Mouse (Mus musculus) neural tube, embryonic 14.5 days (tissue): ENCODE results near the gene Akap13. TPM values are rescaled to one million over a fixed set of nuclear protein-coding genes. Genes with fewer than 3 reads are reported as not detected.

Experiments
- ATAC-seq: fragments of 200-750 bp; cut with Nextera tagmentation; 2 replicates; pipeline ENCODE4 v1.8.0; 2017; ENCODE audit warnings: low read depth, mild to moderate bottlenecking, moderate TSS enrichment, moderate library complexity
- H3K27ac ChIP-seq: fragments of 300-500 bp; sonication (generic); 2 replicates; pipeline ENCODE4 v1.5.1; 2014; ENCODE audit warnings: low read depth, mild to moderate bottlenecking, control low read depth, low read length, moderate library complexity, mixed read lengths
- H3K27me3 ChIP-seq: fragments of 300-500 bp; sonication (generic); 2 replicates; pipeline ENCODE4 v1.6.1; 2014; ENCODE audit warnings: low read length; ENCODE audit not compliant: control insufficient read depth, insufficient read depth
- H3K36me3 ChIP-seq: fragments of 300-500 bp; sonication (generic); 2 replicates; pipeline ENCODE4 v1.6.1; 2014; ENCODE audit warnings: low read length, mixed read lengths; ENCODE audit not compliant: control insufficient read depth, insufficient read depth
- H3K4me1 ChIP-seq: fragments of 300-500 bp; sonication (generic); 2 replicates; pipeline ENCODE4 v1.6.1; 2014; ENCODE audit warnings: low read length; ENCODE audit not compliant: control insufficient read depth, insufficient read depth
- H3K4me2 ChIP-seq: fragments of 300-500 bp; sonication (generic); 2 replicates; pipeline ENCODE4 v1.6.1; 2014; ENCODE audit warnings: mild to moderate bottlenecking, low read depth, low read length, control low read depth
- H3K4me3 ChIP-seq: fragments of 300-500 bp; sonication (generic); 2 replicates; pipeline ENCODE4 v1.5.1; 2014; ENCODE audit warnings: low read depth, low read length, control low read depth, mixed read lengths
- H3K9ac ChIP-seq: fragments of 300-500 bp; sonication (generic); replicated peaks from 2 replicates; pipeline ENCODE4 v1.6.1; 2014; ENCODE audit warnings: low read depth, mild to moderate bottlenecking, control low read depth, low read length, mixed read lengths
- H3K9me3 ChIP-seq: fragments of 300-500 bp; sonication (generic); 2 replicates; pipeline ENCODE4 v1.6.1; 2016; ENCODE audit warnings: low read length; ENCODE audit not compliant: control insufficient read depth
- WGBS: fragments of 180-500 bp; shearing (Covaris S2); extraction: QIAGEN DNeasy Blood & Tissue Kit; methylation state at CpG from one replicate; pipeline ENCODE4 v1.1.7; 2014; 5-methylcytosine and 5-hydroxymethylcytosine counted together
- polyA plus RNA-seq: library from polyadenylated mRNA; unstranded; fragments of >200 nt; fragmentation: Nextera tagmentation; extraction: Ambion mirVana; gene quantifications from 2 replicates; pipeline ENCODE4 v1.2.1, GENCODE M21; 2014

Gene Akap13
- polyA plus RNA-seq, 1 experiment from 2014 or later: 19.8 TPM

- 93% methylated on average over 3 of the region's 3 CpGs for WGBS
- no peak for ATAC-seq
- no peaks in the 10 kb centered on the region for H3K4me1 ChIP-seq
- no peak overlapping the region for H3K4me2 ChIP-seq
- no peaks in the 10 kb centered on the region for H3K27me3 ChIP-seq
- H3K36me3 ChIP-seq: 0 out of 2 replicates have a peak, but pooled peaks cover 6% of the 10 kb centered on the region
- no peaks in the 10 kb centered on the region for H3K9me3 ChIP-seq
- H3K4me3 ChIP-seq: no peak overlapping the region
- H3K27ac ChIP-seq: no peak overlapping the region
- no peak overlapping the region for H3K9ac ChIP-seq
Measured at GRCm38 (mm10) chr7:75702368-75702767, 247.0 kb downstream of the Akap13 start.

- 91% methylated on average over 3 of the region's 3 CpGs for WGBS
- no peak overlapping the region for H3K27ac ChIP-seq
- no peak for ATAC-seq
- H3K4me1 ChIP-seq: no peaks in the 10 kb centered on the region
- 0 out of 2 replicates have a peak, but pooled peaks cover 3% of the 10 kb centered on the region for H3K36me3 ChIP-seq
- no peak overlapping the region for H3K4me2 ChIP-seq
- H3K9me3 ChIP-seq: no peaks in the 10 kb centered on the region
- no peak overlapping the region for H3K9ac ChIP-seq
- no peak overlapping the region for H3K4me3 ChIP-seq
- H3K27me3 ChIP-seq: no peaks in the 10 kb centered on the region
Measured at GRCm38 (mm10) chr7:75702966-75703645, 247.8 kb downstream of the Akap13 start.

GRCm38 (mm10) chr7:75704862-75705261, 249.5 kb downstream of the Akap13 start:
- no peak overlapping the region for H3K27ac ChIP-seq
- H3K36me3 ChIP-seq: 0 out of 2 replicates have a peak, but pooled peaks cover 3% of the 10 kb centered on the region
- no peak overlapping the region for H3K9ac ChIP-seq
- H3K9me3 ChIP-seq: no peaks in the 10 kb centered on the region
- H3K27me3 ChIP-seq: no peaks in the 10 kb centered on the region
- H3K4me2 ChIP-seq: no peak overlapping the region
- H3K4me3 ChIP-seq: no peak overlapping the region
- 87% methylated on average over 6 of the region's 6 CpGs for WGBS
- no peaks in the 10 kb centered on the region for H3K4me1 ChIP-seq
- no peak for ATAC-seq

DNA sequence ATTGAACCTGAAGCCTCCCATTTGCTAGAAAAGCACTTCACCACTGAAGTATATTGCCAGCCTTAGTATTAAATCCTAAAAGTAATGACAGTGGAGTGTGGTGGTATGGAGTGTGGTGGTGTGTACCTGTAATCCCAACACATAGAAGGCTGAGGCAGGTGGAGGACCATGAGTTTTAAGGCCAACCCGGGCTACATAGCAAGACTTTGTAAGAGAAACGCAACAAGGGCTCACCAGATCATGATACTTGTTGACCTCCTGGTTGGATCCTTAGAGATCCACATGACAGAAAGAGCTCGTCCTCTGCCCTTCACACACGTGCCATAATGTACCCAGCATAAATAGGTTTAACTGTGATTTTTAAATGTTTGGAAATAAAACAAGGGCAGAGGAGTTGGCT, 254.6 kb downstream of the Akap13 start:
- Histone ChIP-seq H3K36me3 (0 out of 2 replicates have a peak, but pooled peaks cover 3% of the 10 kb centered on the region), H3K9ac (no peak overlapping the region), H3K9me3 (no peaks in the 10 kb centered on the region), H3K4me3 (no peak overlapping the region), H3K27ac (no peak overlapping the region), H3K4me2 (no peak overlapping the region), H3K27me3 (no peaks in the 10 kb centered on the region), H3K4me1 (no peaks in the 10 kb centered on the region)
- 95% methylated on average over 4 of the region's 4 CpGs for WGBS
- ATAC-seq: no peak

GRCm38 (mm10) chr7:75710920-75711319, 255.6 kb downstream of the Akap13 start:
- WGBS: 90% methylated on average over 6 of the region's 6 CpGs
- Histone ChIP-seq H3K4me2 (no peak overlapping the region), H3K4me3 (no peak overlapping the region)

DNA sequence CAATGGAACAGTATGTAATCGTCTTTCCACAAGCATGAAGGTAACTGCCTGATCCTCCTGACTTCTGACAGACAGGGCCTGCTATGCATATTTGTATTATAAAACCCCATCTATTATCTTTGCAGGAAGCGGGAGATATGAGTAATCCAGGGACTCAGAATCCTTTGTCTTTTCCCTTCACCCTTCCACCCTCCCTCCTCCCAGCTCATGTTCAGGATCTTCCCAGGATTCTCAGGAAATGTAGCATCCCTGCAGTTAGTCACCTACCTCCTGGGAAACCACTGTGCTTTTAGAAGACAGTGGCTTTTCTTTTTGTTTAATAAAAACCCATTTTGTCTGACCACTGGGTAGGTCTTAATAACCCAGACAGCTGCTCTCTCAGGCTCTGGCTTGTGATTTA, 256.1 kb downstream of the Akap13 start:
- 82% methylated on average over 2 of the region's 2 CpGs for WGBS
- H3K36me3 ChIP-seq: no peaks in the 10 kb centered on the region
- H3K9ac ChIP-seq: no peak overlapping the region
- no peak overlapping the region for H3K4me2 ChIP-seq
- no peak for ATAC-seq
- H3K9me3 ChIP-seq: no peaks in the 10 kb centered on the region
- H3K27ac ChIP-seq: no peak overlapping the region
- H3K27me3 ChIP-seq: no peaks in the 10 kb centered on the region
- no peaks in the 10 kb centered on the region for H3K4me1 ChIP-seq
- H3K4me3 ChIP-seq: no peak overlapping the region

More at GRCm38 (mm10) chr7:75710920-75711319, 255.6 kb downstream of the Akap13 start:
- H3K9ac ChIP-seq: no peak overlapping the region
- H3K9me3 ChIP-seq: no peaks in the 10 kb centered on the region
- H3K27me3 ChIP-seq: no peaks in the 10 kb centered on the region
- ATAC-seq: no peak
- no peak overlapping the region for H3K27ac ChIP-seq
- no peaks in the 10 kb centered on the region for H3K4me1 ChIP-seq
- H3K36me3 ChIP-seq: 0 out of 2 replicates have a peak, but pooled peaks cover 2% of the 10 kb centered on the region

DNA sequence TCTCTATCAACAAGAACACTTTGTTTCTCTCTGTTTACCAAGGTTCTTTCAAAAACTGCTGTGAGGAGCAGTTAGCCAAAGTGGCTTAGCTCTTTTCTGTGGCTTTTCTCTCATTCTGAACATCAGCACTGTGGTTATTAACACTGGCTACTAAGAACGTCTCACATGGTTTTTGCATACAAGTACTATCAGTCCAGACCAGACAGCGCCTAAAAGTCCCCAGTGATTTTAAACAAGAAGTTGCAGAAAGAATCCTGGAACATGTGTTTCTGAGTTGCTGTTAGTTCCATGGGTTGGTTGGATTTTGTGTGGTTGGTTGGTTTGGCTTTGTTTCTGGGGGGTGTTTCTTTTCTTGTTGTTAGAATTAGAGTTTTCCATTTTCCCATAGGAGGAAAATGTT, 257.5 kb downstream of the Akap13 start:
- Histone ChIP-seq H3K4me1 (no peaks in the 10 kb centered on the region), H3K4me2 (no peak overlapping the region), H3K9me3 (no peaks in the 10 kb centered on the region), H3K27ac (no peak overlapping the region), H3K4me3 (no peak overlapping the region), H3K36me3 (no peaks in the 10 kb centered on the region), H3K27me3 (no peaks in the 10 kb centered on the region), H3K9ac (no peak overlapping the region)
- 49% methylated on average over 2 of the region's 2 CpGs for WGBS
- ATAC-seq: no peak

GRCm38 (mm10) chr7:75713959-75714358, 258.6 kb downstream of the Akap13 start:
- 94% methylated on average over 5 of the region's 5 CpGs for WGBS
- H3K4me3 ChIP-seq: no peak overlapping the region
- H3K36me3 ChIP-seq: no peaks in the 10 kb centered on the region
- no peaks in the 10 kb centered on the region for H3K27me3 ChIP-seq
- no peaks in the 10 kb centered on the region for H3K4me1 ChIP-seq
- ATAC-seq: no peak
- no peak overlapping the region for H3K27ac ChIP-seq
- H3K4me2 ChIP-seq: no peak overlapping the region
- H3K9me3 ChIP-seq: no peaks in the 10 kb centered on the region
- H3K9ac ChIP-seq: no peak overlapping the region

GRCm38 (mm10) chr7:75715026-75715425, 259.7 kb downstream of the Akap13 start:
- WGBS: 95% methylated on average over 4 of the region's 4 CpGs
- ATAC-seq: no peak
- no peaks in the 10 kb centered on the region for H3K36me3 ChIP-seq
- no peak overlapping the region for H3K4me2 ChIP-seq
- H3K27ac ChIP-seq: no peak overlapping the region
- no peak overlapping the region for H3K4me3 ChIP-seq
- no peaks in the 10 kb centered on the region for H3K4me1 ChIP-seq
- H3K9ac ChIP-seq: no peak overlapping the region
- H3K27me3 ChIP-seq: no peaks in the 10 kb centered on the region
- no peaks in the 10 kb centered on the region for H3K9me3 ChIP-seq
